Mouse (Mus musculus) hematopoietic multipotent progenitor cell, adult 10-12 weeks (in vitro differentiated cells): ENCODE data around the gene Slc6a4. TPM values are rescaled to one million over a fixed set of nuclear protein-coding genes. Genes with fewer than 3 reads are reported as not detected.

ENCODE experiments used
- polyA plus RNA-seq: library from polyadenylated mRNA; stranded (reverse); fragments of >175 nt; gene quantifications from 2 replicates; pipeline ENCODE4 v1.2.3, GENCODE M21; 2012; ENCODE audit warnings: low replicate concordance

Gene Slc6a4
- 0.18 and 1.1 TPM in 2 replicates for polyA plus RNA-seq

GRCm38 (mm10) chr11:76997916-76998704 lies at the start of gene Slc6a4:
Gene Slc6a4, plus strand, starts transcription at chr11:76998603.

GRCm38 (mm10) chr11:77078273-77079134 lies 80.1 kb downstream of the Slc6a4 start, which contains the start of gene Nsrp1:
Gene Nsrp1, minus strand, starts transcription at chr11:77078435.

Other genes with a start within 250 kb of the Slc6a4 start
- gene Gosr1, start 235.0 kb upstream of the Slc6a4 start, polyA plus RNA-seq = 1.3 and 5.3 TPM in 2 replicates
- gene Cpd, start 151.6 kb upstream of the Slc6a4 start, polyA plus RNA-seq = 2.5 and 8.0 TPM in 2 replicates
- gene Tmigd1, start 96.4 kb upstream of the Slc6a4 start, polyA plus RNA-seq = not detected in 2 replicates
- 3.1 and 7.8 TPM in 2 replicates for gene Blmh, start 73.8 kb upstream of the Slc6a4 start, polyA plus RNA-seq
- 1.4 and 6.7 TPM in 2 replicates for gene Nsrp1, start 79.8 kb downstream of the Slc6a4 start, polyA plus RNA-seq
- gene Efcab5, start 190.4 kb downstream of the Slc6a4 start, polyA plus RNA-seq = 0.20 and 0.26 TPM in 2 replicates
- gene Ssh2, start 217.7 kb downstream of the Slc6a4 start, polyA plus RNA-seq = 42.8 and 105 TPM in 2 replicates